Mouse (Mus musculus) forebrain, embryonic 12.5 days (tissue): ENCODE data around the gene Lonp1. TPM values are rescaled to one million over a fixed set of nuclear protein-coding genes. Genes with fewer than 3 reads are reported as not detected.
"Not testable (repeated sequence)": the region's sequence is repeated elsewhere in the genome, so short reads cannot be mapped to it uniquely, and the experiment has no call there.

Source experiments
- ATAC-seq: fragments of 200-750 bp; cut with Nextera tagmentation; 2 replicates; pipeline ENCODE4 v1.8.0; 2017; ENCODE audit warnings: moderate TSS enrichment; ENCODE audit not compliant: low FRiP score
- H3K27ac ChIP-seq: fragments of 300-500 bp; sonication (generic); 2 replicates; pipeline ENCODE4 v1.5.1; 2016; ENCODE audit warnings: mild to moderate bottlenecking
- H3K27me3 ChIP-seq: fragments of 300-500 bp; sonication (generic); 2 replicates; pipeline ENCODE4 v1.6.1; 2016; ENCODE audit warnings: mild to moderate bottlenecking
- H3K36me3 ChIP-seq: fragments of 300-500 bp; sonication (generic); replicated peaks from 2 replicates; pipeline ENCODE4 v1.6.1; 2016; ENCODE audit warnings: mild to moderate bottlenecking
- H3K4me1 ChIP-seq: fragments of 300-500 bp; sonication (generic); 2 replicates; pipeline ENCODE4 v1.6.1; 2016
- H3K4me2 ChIP-seq: fragments of 300-500 bp; sonication (generic); 2 replicates; pipeline ENCODE4 v1.6.1; 2016; ENCODE audit warnings: mild to moderate bottlenecking, moderate library complexity
- H3K4me3 ChIP-seq: fragments of 300-500 bp; sonication (generic); replicated peaks from 2 replicates; pipeline ENCODE4 v1.5.1; 2016; ENCODE audit warnings: mild to moderate bottlenecking
- H3K9ac ChIP-seq: fragments of 300-500 bp; sonication (generic); 2 replicates; pipeline ENCODE4 v1.6.1; 2016; ENCODE audit warnings: mild to moderate bottlenecking
- H3K9me3 ChIP-seq: fragments of 300-500 bp; sonication (generic); 2 replicates; pipeline ENCODE4 v1.6.1; 2016
- WGBS: fragments of 180-500 bp; shearing (Covaris S2); methylation state at CpG from one replicate; pipeline ENCODE4 v1.1.7; 2016; 5-methylcytosine and 5-hydroxymethylcytosine counted together
- polyA plus RNA-seq: library from polyadenylated mRNA; unstranded; fragments of >200 nt; fragmentation: Nextera tagmentation; extraction: Ambion mirVana; gene quantifications from 2 replicates; pipeline ENCODE4 v1.2.1, GENCODE M21; 2016

Gene Lonp1
- polyA plus RNA-seq, 1 experiment from 2014 or later = 55.0 TPM

DNA sequence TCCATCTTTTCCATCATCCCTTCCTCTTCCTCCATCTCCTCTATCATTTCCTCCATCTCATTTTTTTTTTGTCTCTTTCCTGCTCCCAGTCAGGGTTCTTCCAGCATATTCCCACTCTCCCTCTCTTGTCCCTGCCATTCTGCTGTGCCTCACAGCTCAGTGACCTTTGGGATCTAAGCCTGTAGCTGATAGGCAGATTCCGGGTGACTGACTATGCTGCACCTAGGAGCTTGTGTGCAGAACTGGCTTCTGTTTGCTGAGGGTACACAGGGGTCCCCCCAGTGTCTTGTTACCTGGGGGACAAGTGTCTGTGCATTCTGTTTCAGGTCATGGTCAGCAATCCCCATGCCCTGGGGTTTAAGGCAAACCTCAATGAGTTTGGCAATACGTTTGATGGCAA, 28.1 kb upstream of the Lonp1 start:
- Histone ChIP-seq H3K4me1 (no peaks in the 10 kb centered on the region), H3K27me3 (no peaks in the 10 kb centered on the region; the same call in 1 of the 2 replicates), H3K9me3 (no peaks in the 10 kb centered on the region), H3K36me3 (no peaks in the 10 kb centered on the region), H3K9ac (no peak overlapping the region), H3K4me2 (no peak overlapping the region), H3K4me3 (no peak overlapping the region), H3K27ac (no peak overlapping the region)
- WGBS = 75% methylated on average over 2 of the region's 2 CpGs
- ATAC-seq = no peak

DNA sequence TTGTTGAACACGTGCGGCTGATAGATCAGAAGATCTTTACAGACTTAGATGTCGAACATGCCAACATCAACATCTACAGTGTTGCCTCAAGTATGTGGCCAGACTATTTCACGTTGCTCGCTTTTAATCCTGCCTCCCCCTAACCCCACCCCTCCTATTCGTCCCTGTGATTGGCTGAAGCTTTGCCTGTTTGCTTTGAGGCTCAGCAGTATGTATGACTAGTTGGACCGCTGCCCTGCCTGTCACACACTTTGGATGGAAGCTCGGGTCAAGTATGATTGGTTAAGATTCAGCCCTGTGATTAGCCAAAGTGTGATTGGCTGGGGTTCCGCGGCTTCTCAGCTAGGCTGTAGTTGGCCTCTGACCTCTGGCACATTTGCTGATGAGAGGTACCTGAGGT, 25.1 kb upstream of the Lonp1 start:
- Histone ChIP-seq H3K27me3 (peaks cover 5% of the 10 kb centered on the region; the same call in 1 of the 2 replicates), H3K9me3 (no peaks in the 10 kb centered on the region), H3K27ac (no peak overlapping the region), H3K4me3 (no peak overlapping the region), H3K9ac (no peak overlapping the region), H3K4me2 (no peak overlapping the region), H3K4me1 (no peaks in the 10 kb centered on the region), H3K36me3 (no peaks in the 10 kb centered on the region)
- 41% methylated on average over 10 of the region's 10 CpGs for WGBS
- no peak for ATAC-seq

DNA sequence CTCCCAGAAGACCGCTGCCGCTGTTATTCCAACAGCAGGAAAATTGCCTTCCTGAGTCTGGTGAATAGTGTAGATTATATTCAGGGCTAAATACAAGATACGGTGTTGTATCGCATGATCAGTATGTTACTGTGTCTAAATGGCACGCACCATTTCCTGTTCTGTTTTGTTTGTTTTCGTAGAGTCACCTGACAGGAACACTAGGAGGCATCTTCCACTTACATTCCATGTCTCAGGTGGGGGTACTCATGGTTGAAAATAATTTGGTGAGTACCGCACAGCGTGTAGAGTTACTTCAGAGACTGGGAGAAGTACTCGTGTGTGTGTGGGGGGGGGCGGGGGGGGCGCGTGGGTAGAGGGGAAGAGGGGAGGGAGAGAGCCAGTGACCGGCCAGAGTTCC, 20.9 kb upstream of the Lonp1 start:
- Histone ChIP-seq H3K9me3 (no peaks in the 10 kb centered on the region), H3K9ac (no peak overlapping the region), H3K4me2 (no peak overlapping the region), H3K4me3 (no peak overlapping the region), H3K36me3 (no peaks in the 10 kb centered on the region), H3K4me1 (no peaks in the 10 kb centered on the region), H3K27me3 (0 out of 2 replicates have a peak, but pooled peaks cover 5% of the 10 kb centered on the region), H3K27ac (no peak overlapping the region)
- no peak for ATAC-seq
- WGBS = 80% methylated on average over 10 of the region's 13 CpGs

DNA sequence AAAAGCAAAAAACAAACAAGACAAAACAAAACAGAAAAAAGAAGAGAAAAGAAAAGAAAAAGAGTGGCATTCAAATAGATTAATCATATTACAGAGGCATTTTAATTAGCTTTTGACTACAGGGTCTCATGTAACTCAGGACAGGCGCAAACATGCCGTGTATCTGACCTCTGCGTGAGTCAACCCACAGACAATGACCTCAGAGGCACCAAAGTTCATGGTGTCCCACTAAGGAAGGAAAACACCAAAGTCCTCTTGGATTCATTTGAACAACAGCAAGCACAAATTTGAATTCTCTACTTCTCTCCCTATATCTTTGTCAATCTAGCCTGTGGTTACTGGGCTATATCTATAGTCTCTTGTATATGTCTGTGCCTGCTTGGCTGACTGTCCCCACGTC, 16.6 kb upstream of the Lonp1 start:
- Histone ChIP-seq H3K4me2 (no peak overlapping the region), H3K4me1 (no peaks in the 10 kb centered on the region), H3K4me3 (no peak overlapping the region), H3K9ac (no peak overlapping the region), H3K36me3 (no peaks in the 10 kb centered on the region), H3K27me3 (no peaks in the 10 kb centered on the region), H3K9me3 (no peaks in the 10 kb centered on the region), H3K27ac (no peak overlapping the region)
- no peak for ATAC-seq
- 87% methylated on average over 4 of the region's 4 CpGs for WGBS

DNA sequence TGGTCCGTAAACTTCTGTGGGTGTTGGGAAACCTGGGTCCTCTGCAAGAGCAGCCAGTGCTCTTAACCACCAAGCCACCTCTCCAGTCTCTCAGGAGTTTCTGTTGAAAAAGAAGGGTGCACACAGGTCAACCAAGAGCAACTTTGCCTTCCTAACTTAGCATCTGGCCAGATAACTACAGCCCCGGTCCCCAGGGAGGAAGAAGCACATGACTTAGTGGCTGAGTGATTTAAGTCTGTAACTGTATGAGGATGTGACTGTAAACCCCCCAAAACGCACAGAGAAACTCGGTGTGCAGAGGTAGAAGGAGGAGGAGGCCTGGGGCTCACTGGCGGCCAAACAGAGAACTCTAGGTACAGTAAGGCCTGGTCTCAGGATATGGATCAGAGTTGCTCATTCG, 7.3 kb upstream of the Lonp1 start:
- Histone ChIP-seq H3K27me3 (0 out of 2 replicates have a peak, but pooled peaks cover 2% of the 10 kb centered on the region), H3K4me2 (no peak overlapping the region), H3K27ac (no peak overlapping the region), H3K9ac (no peak overlapping the region), H3K9me3 (no peaks in the 10 kb centered on the region), H3K4me3 (no peak overlapping the region), H3K4me1 (no peaks in the 10 kb centered on the region), H3K36me3 (no peaks in the 10 kb centered on the region)
- whole genome bisulfite sequencing = 92% methylated on average over 6 of the region's 6 CpGs
- no peak for ATAC-seq

DNA sequence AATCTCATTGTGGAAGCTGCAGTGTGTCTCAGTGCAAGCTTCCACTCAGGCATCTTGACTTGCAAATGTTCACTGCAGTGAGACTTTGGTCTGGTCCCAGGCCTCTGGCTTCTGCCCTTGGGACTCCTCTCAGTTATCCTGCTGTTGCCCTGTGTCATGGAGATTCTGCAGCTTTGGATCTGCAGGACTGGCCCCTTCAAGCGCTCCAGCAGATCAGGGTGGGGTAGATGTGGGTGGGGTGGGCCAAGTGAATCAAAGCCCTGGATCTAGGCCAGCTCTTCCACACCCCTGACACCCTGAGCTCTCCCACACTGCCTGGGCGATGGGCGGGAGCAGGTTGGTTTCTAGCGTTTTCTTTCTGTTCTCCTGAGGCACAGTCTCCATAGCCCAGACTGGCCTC, 5.1 kb upstream of the Lonp1 start:
- H3K4me2 ChIP-seq = no peak overlapping the region
- H3K9me3 ChIP-seq = no peaks in the 10 kb centered on the region
- no peak overlapping the region for H3K9ac ChIP-seq
- no peak overlapping the region for H3K4me3 ChIP-seq
- ATAC-seq = no peak
- H3K27ac ChIP-seq = no peak overlapping the region
- WGBS = 62% methylated on average over 4 of the region's 4 CpGs
- H3K4me1 ChIP-seq = peaks cover 11% of the 10 kb centered on the region
- peaks cover 6% of the 10 kb centered on the region; the same call in 1 of the 2 replicates for H3K27me3 ChIP-seq
- no peaks in the 10 kb centered on the region for H3K36me3 ChIP-seq

DNA sequence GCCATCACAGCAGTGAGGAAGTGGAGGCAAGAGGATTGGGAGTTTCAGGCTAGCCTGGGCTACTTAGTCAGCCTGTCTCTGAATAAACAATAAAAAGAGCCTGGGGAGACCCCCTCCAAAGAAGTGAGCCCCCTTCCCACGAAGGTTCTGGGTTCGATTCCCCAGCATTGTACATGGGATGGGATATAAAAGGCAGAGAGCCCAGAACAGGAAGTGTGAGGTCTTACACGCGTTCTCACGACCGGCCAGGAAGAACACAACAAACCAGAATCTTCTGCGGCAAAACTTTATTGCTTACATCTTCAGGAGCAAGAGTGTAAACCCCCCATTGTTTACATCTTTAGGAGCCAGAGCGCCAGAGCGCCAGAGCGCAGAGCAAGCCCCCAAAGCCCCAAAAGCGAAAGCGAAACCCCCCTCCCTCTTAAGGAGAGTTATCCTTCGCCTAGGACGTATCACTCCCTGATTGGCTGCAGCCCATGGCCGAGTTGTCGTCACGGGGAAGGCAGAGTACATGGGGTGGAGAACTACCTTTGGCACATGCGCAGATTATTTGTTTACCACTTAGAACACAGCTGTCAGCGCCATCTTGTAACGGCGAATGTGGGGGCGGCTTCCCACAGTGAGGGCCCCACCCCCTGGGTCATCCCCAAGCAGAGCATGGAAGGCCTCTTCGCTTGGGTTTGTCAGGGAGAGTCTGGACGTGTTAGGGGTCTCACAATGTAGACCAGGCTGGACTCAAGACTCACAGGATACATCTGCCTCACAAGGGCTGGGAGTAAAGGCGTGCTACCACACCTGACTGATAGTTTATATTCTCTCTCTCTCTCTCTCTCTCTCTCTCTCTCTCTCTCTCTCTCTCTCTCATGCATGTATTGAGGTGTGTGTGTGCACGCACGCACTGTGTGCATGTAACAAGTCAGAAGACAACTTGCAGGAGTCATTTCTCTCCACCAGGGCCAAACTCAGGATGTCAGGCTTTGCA, 3.4 kb upstream of the Lonp1 start:
- H3K4me3 ChIP-seq, H3K9ac ChIP-seq, ATAC-seq, H3K36me3 ChIP-seq, H3K27ac ChIP-seq, H3K4me2 ChIP-seq, H3K9me3 ChIP-seq, H3K27me3 ChIP-seq: not testable (repeated sequence)
- WGBS = 88% methylated on average over 27 of the region's 27 CpGs
- H3K4me1 ChIP-seq = peaks cover 23% of the 10 kb centered on the region

DNA sequence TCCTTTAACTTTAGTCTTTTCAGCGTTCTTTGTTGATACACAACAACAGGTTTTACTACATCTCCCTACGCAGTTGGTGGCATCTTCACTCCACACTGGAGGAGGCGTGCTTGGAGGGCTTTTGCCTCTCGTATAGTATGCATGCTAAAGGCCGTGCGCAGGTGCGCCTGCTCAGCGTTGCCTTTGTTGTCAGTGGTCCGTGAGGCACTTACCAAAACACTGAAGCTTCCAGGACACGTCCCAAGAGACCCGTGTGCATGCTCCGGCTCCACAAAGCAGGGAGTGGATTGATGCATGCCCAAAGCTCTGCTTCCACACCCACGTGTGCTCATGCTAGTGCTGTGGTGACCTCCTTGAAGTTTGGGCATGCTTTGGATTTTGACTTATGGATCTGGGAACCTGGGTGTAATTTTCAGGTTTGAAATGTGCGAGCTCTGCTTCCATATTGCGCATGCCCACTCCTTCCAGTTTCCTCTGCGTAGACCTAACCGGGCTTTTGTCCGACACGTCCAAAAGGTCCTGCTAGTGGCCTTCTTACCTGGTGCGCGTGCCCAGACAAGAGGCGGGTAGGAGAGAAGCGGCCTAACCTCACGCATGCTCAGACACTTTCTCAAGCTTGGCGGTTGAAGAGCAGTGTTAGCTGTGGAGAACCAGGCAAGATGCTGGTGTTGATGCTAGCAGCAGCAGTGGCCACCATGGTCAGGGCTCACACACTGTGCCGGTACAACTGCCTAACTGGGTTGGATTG, 1.0 kb upstream of the Lonp1 start, which contains the start of gene Catsperd:
TSS of gene Catsperd (plus strand) at position 614 of the 748 bp plus-strand sequence.
- Histone ChIP-seq H3K4me3 (peak within 1 kb of the TSS; percentile 82), H3K27ac (peak within 1 kb of the TSS; percentile 14; the same call in 1 of the 2 replicates), H3K36me3 (peaks cover 19% of the 10 kb centered on the region), H3K9ac (peak within 1 kb of the TSS; percentile 17), H3K9me3 (no peaks in the 10 kb centered on the region), H3K4me2 (peak within 1 kb of the TSS; percentile 97), H3K4me1 (peaks cover 27% of the 10 kb centered on the region), H3K27me3 (peaks cover 6% of the 10 kb centered on the region; the same call in 1 of the 2 replicates)
- 9% methylated on average over 26 of the region's 26 CpGs for WGBS
- ATAC-seq = peak; percentile 35

DNA sequence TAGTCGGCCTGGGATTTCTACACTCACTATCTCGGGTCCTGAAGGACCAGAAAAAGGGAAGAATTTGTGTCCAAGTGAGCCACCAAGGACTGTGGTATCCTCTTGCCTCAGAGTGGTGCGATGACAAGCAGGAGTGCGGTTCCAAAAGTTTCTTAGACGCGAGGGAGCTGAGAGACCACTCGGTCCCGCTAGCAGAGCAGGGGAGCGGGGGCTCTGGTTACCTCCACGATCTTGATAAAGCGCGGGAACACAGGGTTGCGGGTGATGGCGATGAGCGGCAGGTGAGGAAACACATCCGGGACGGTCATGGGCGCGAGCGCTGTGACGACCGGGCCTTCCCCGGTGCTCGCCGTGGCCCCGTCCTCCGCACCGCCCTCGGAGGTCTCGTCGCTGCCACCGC, 427 bp downstream of the Lonp1 start:
- Histone ChIP-seq H3K27ac (peak overlapping the region; percentile 57; the same call in 1 of the 2 replicates), H3K4me3 (peak overlapping the region; percentile 82), H3K4me2 (peak overlapping the region; percentile 97), H3K36me3 (peaks cover 33% of the 10 kb centered on the region), H3K27me3 (peaks cover 6% of the 10 kb centered on the region; the same call in 1 of the 2 replicates), H3K9me3 (no peaks in the 10 kb centered on the region), H3K9ac (peak overlapping the region; percentile 78), H3K4me1 (peaks cover 27% of the 10 kb centered on the region)
- ATAC-seq = no peak
- 1% methylated on average over 32 of the region's 32 CpGs for WGBS

DNA sequence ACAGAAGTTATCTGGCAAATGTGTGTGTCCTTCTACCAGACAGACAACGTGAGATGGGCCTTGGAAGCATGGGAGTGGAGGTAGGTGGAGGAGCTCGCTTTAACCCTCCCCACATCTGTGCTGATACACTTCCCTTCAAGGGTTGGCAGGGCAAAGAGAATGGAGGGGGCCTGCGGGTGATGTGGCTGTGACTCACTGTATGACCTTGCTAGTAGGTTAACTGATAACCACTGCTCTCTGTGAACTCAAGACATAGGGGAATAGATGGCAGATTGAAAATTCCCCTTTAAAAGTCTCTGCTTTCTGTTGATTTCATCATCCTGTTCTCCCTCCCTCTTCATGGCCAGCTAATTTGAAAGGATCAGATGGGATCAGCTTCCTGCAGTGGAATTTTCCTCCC, 1.2 kb downstream of the Lonp1 start:
- WGBS = 86% methylated on average over 3 of the region's 3 CpGs
- peak overlapping the region; percentile 82; the same call in 1 of the 2 replicates for H3K4me3 ChIP-seq
- H3K4me2 ChIP-seq = peak overlapping the region; percentile 97
- no peak overlapping the region for H3K9ac ChIP-seq
- H3K27me3 ChIP-seq = peaks cover 6% of the 10 kb centered on the region; the same call in 1 of the 2 replicates
- H3K27ac ChIP-seq = no peak overlapping the region
- peaks cover 40% of the 10 kb centered on the region for H3K36me3 ChIP-seq
- H3K4me1 ChIP-seq = peaks cover 27% of the 10 kb centered on the region
- no peak for ATAC-seq
- H3K9me3 ChIP-seq = no peaks in the 10 kb centered on the region

DNA sequence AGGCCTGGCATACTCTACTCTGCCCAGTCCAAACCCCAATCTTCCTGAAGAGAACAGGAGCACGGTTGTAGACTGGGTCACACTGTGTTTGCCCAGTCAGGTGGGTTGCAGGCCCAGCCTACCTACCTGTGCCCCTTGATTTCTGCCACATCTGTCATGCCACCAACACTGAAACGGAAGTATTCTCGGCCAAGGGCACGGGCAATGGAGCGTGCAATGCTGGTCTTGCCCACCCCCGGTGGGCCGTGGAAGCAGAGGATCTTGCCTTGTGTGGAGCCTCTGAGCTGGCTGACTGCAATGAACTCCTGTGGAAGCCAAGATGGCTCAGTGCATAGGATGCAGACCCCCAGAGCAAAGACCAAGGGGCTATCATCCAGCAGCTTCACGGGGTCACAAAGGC, 9.1 kb downstream of the Lonp1 start:
- 92% methylated on average over 8 of the region's 8 CpGs for WGBS
- no peak overlapping the region for H3K4me2 ChIP-seq
- no peak overlapping the region for H3K4me3 ChIP-seq
- H3K9ac ChIP-seq = no peak overlapping the region
- ATAC-seq = no peak
- no peak overlapping the region for H3K27ac ChIP-seq
- H3K36me3 ChIP-seq = peaks cover 86% of the 10 kb centered on the region
- no peaks in the 10 kb centered on the region for H3K27me3 ChIP-seq
- peaks cover 17% of the 10 kb centered on the region for H3K4me1 ChIP-seq
- H3K9me3 ChIP-seq = no peaks in the 10 kb centered on the region

DNA sequence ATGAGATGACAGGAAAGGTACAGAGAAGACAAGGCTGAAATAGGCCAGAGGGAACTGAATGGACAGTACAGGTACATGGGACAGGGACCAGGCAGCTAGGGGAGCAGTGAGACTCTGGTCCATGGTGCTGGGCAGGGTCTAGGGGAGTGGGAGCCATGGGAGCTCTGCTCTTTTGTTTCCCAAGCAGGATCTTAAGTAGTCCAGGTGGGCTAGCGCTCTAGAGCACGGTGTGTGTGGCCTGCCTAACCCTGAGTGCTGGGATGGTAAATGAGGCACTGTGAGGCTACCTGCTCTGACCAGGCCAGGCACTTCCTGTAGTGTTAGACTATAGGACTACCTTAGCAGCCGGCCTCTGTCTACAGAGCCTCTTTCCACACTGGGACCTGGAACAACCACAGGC, 10.0 kb downstream of the Lonp1 start:
- Histone ChIP-seq H3K4me3 (no peak overlapping the region), H3K27ac (no peak overlapping the region), H3K9ac (no peak overlapping the region), H3K4me1 (peaks cover 17% of the 10 kb centered on the region), H3K9me3 (no peaks in the 10 kb centered on the region), H3K27me3 (no peaks in the 10 kb centered on the region), H3K4me2 (no peak overlapping the region), H3K36me3 (peaks cover 77% of the 10 kb centered on the region)
- 73% methylated on average over 3 of the region's 3 CpGs for WGBS
- ATAC-seq = no peak
